Mouse (Mus musculus) CH12.LX (cell line): Measurements from ENCODE around the gene Adra2b. TPM values are rescaled to one million over a fixed set of nuclear protein-coding genes. Genes with fewer than 3 reads are reported as not detected.

Experiments
- DNase-seq: peaks from one replicate; pipeline ENCODE4 v3.0.0-alpha.2; 2013; ENCODE audit errors: extremely low read depth
- H3K27ac ChIP-seq: 2 replicates; pipeline ENCODE4 v1.5.1; 2012; ENCODE audit warnings: low read depth, mild to moderate bottlenecking, control low read depth, moderate library complexity; ENCODE audit not compliant: insufficient read depth
- H3K27me3 ChIP-seq: replicated peaks from 2 replicates; pipeline ENCODE3; 2012; ENCODE audit warnings: inconsistent platforms
- H3K36me3 ChIP-seq, 2 experiments: replicated peaks in 1 of 2; 2 replicates each; pipeline versions ENCODE3 to v1.6.1; 2012; ENCODE audit warnings: inconsistent platforms in 1 of 2, low read length in 1 of 2, mild to moderate bottlenecking in 1 of 2, mixed read lengths in 1 of 2, moderate library complexity in 1 of 2; ENCODE audit not compliant: control insufficient read depth in 1 of 2, insufficient read depth in 1 of 2
- H3K4me1 ChIP-seq, 2 experiments: 2 replicates each; pipeline ENCODE4 v1.6.1; 2012; ENCODE audit warnings: inconsistent platforms in 1 of 2, moderate library complexity in 1 of 2; ENCODE audit not compliant: insufficient read depth in 2 of 2, control insufficient read depth in 1 of 2
- H3K4me2 ChIP-seq: 2 replicates; pipeline ENCODE4 v1.6.1; 2012; ENCODE audit warnings: low read depth, mild to moderate bottlenecking, control low read depth; ENCODE audit not compliant: poor library complexity, insufficient read depth, severe bottlenecking
- H3K4me3 ChIP-seq, 3 experiments: fragments of 150-350 bp in 1 of 3; sonication (generic) in 1 of 3; replicated peaks in 1 of 3; 2 replicates each; pipeline versions ENCODE3 to v1.5.1; 2011 to 2012; ENCODE audit warnings: low read depth in 2 of 3, low read length in 2 of 3, mild to moderate bottlenecking in 2 of 3, moderate library complexity in 2 of 3, control low read depth in 1 of 3, improper control_type of control experiment in 1 of 3, inconsistent platforms in 1 of 3, mixed read lengths in 1 of 3; ENCODE audit not compliant: poor library complexity in 1 of 3
- H3K79me2 ChIP-seq: replicated peaks from 2 replicates; pipeline ENCODE4 v1.6.1; 2012; ENCODE audit warnings: mild to moderate bottlenecking, moderate library complexity; ENCODE audit not compliant: control insufficient read depth, poor library complexity, insufficient read depth, severe bottlenecking; ENCODE audit errors: extremely low read depth
- H3K9ac ChIP-seq: 2 replicates; pipeline ENCODE4 v1.6.1; 2012; ENCODE audit warnings: low read depth, mild to moderate bottlenecking, control low read depth, moderate library complexity; ENCODE audit not compliant: insufficient read depth
- H3K9me3 ChIP-seq: replicated peaks from 2 replicates; pipeline ENCODE3; 2012; ENCODE audit warnings: low read length, inconsistent platforms, mixed read lengths
- BHLHE40 ChIP-seq: IDR thresholded peaks from 2 replicates; pipeline ENCODE4 v1.6.1; 2011; ENCODE audit warnings: mild to moderate bottlenecking, low read depth, low read length, improper control_type of control experiment
- CHD1 ChIP-seq: IDR thresholded peaks from 2 replicates; pipeline ENCODE4 v1.6.1; 2012; ENCODE audit warnings: low read depth, low read length, improper control_type of control experiment, inconsistent platforms
- CHD2 ChIP-seq: IDR thresholded peaks from 2 replicates; pipeline ENCODE4 v1.6.1; 2011; ENCODE audit warnings: low read length, improper control_type of control experiment
- CTCF ChIP-seq, 2 experiments: IDR thresholded peaks in 1 of 2; conservative IDR thresholded peaks in 1 of 2; 2 replicates each; pipeline ENCODE4 v1.5.1; 2011 to 2012; ENCODE audit warnings: low read depth in 2 of 2, low read length in 2 of 2, improper control_type of control experiment in 1 of 2, inconsistent platforms in 1 of 2, mild to moderate bottlenecking in 1 of 2, moderate library complexity in 1 of 2
- E2F4 ChIP-seq: IDR thresholded peaks from 2 replicates; pipeline ENCODE4 v1.6.1; 2011; ENCODE audit warnings: low read depth, low read length, improper control_type of control experiment; ENCODE audit not compliant: insufficient replicate concordance
- EP300 ChIP-seq: IDR thresholded peaks from 2 replicates; pipeline ENCODE4 v1.6.1; 2011; ENCODE audit warnings: low read length, improper control_type of control experiment
- IRF4 ChIP-seq: IDR thresholded peaks from 2 replicates; pipeline ENCODE4 v1.6.1; 2014; ENCODE audit warnings: low read depth, mild to moderate bottlenecking, inconsistent platforms, low read length, improper control_type of control experiment
- JUN ChIP-seq: IDR thresholded peaks from 2 replicates; pipeline ENCODE4 v1.6.1; 2011; ENCODE audit warnings: low read depth, mild to moderate bottlenecking, low read length, improper control_type of control experiment, moderate library complexity; ENCODE audit not compliant: insufficient read depth
- JUND ChIP-seq: conservative IDR thresholded peaks from 2 replicates; pipeline ENCODE4 v1.6.1; 2011; ENCODE audit warnings: low read depth, low read length, improper control_type of control experiment
- MAFK ChIP-seq: IDR thresholded peaks from 2 replicates; pipeline ENCODE4 v1.6.1; 2011; ENCODE audit warnings: low read length, improper control_type of control experiment; ENCODE audit not compliant: insufficient replicate concordance
- MAX ChIP-seq: IDR thresholded peaks from 2 replicates; pipeline ENCODE4 v1.6.1; 2011; ENCODE audit warnings: low read length, improper control_type of control experiment
- MAZ ChIP-seq: IDR thresholded peaks from 2 replicates; pipeline ENCODE4 v1.6.1; 2012; ENCODE audit warnings: low read depth, mild to moderate bottlenecking, inconsistent platforms, low read length, improper control_type of control experiment, moderate library complexity
- MEF2A ChIP-seq: IDR thresholded peaks from 2 replicates; pipeline ENCODE4 v1.6.1; 2014; ENCODE audit warnings: low read depth, mild to moderate bottlenecking, inconsistent platforms, low read length, improper control_type of control experiment, borderline replicate concordance
- MYC ChIP-seq: IDR thresholded peaks from 2 replicates; pipeline ENCODE4 v1.6.1; 2011; ENCODE audit warnings: low read depth, mild to moderate bottlenecking, improper control_type of control experiment, low read length
- NELFE ChIP-seq: IDR thresholded peaks from 2 replicates; pipeline ENCODE4 v1.6.1; 2011; ENCODE audit warnings: low read depth, low read length, improper control_type of control experiment
- NRF1 ChIP-seq: IDR thresholded peaks from 2 replicates; pipeline ENCODE4 v1.6.1; 2014; ENCODE audit warnings: low read depth, mild to moderate bottlenecking, inconsistent platforms, low read length, improper control_type of control experiment, moderate library complexity
- PAX5 ChIP-seq: IDR thresholded peaks from 2 replicates; pipeline ENCODE4 v1.6.1; 2012; ENCODE audit warnings: low read length, inconsistent platforms, mixed read lengths
- POLR2A ChIP-seq: IDR thresholded peaks from 2 replicates; pipeline ENCODE4 v1.6.1; 2011; ENCODE audit warnings: low read depth, mild to moderate bottlenecking, improper control_type of control experiment, low read length
- RAD21 ChIP-seq: IDR thresholded peaks from 2 replicates; pipeline ENCODE4 v1.6.1; 2011; ENCODE audit warnings: low read depth, mild to moderate bottlenecking, low read length, improper control_type of control experiment, moderate library complexity
- RCOR1 ChIP-seq: conservative IDR thresholded peaks from 2 replicates; pipeline ENCODE4 v1.6.1; 2012; ENCODE audit warnings: low read depth, mild to moderate bottlenecking, inconsistent platforms, low read length, improper control_type of control experiment
- TBP ChIP-seq: conservative IDR thresholded peaks from 2 replicates; pipeline ENCODE4 v1.6.1; 2011; ENCODE audit warnings: low read depth, low read length, improper control_type of control experiment
- TCF12 ChIP-seq: IDR thresholded peaks from 2 replicates; pipeline ENCODE4 v1.6.1; 2014; ENCODE audit warnings: low read depth, mild to moderate bottlenecking, inconsistent platforms, low read length, improper control_type of control experiment
- USF1 ChIP-seq: IDR thresholded peaks from 2 replicates; pipeline ENCODE4 v1.6.1; 2014; ENCODE audit warnings: low read depth, mild to moderate bottlenecking, inconsistent platforms, low read length, improper control_type of control experiment
- USF2 ChIP-seq: conservative IDR thresholded peaks from 2 replicates; pipeline ENCODE4 v1.6.1; 2011; ENCODE audit warnings: low read depth, low read length, improper control_type of control experiment
- ZC3H11A ChIP-seq: IDR thresholded peaks from 2 replicates; pipeline ENCODE4 v1.6.1; 2012; ENCODE audit warnings: low read depth, mild to moderate bottlenecking, inconsistent platforms, low read length, improper control_type of control experiment
- dilution Hi-C: fragments of 300-500 bp; cut with MboI; formaldehyde crosslinking; loops from 2 replicates; pipeline ENCODE4 v1.14.3; 2020; ENCODE audit warnings: low sequenced_read_pairs; ENCODE audit not compliant: extremely low pct_unique_long_range_greater_than_20kb, extremely low pct_ligation_motif_present
- in situ Hi-C: fragments of 300-500 bp; cut with MboI; formaldehyde crosslinking; loops from 3 replicates; pipeline ENCODE4 v1.14.3; 2019; ENCODE audit warnings: low sequenced_read_pairs, low pct_ligation_motif_present, low pct_unique_long_range_greater_than_20kb, mixed read lengths
- polyA plus RNA-seq: library from polyadenylated mRNA; unstranded; fragments of >175 nt; gene quantifications from 2 replicates; pipeline ENCODE4 v1.2.1, GENCODE M21; 2012; ENCODE audit warnings: low read depth; ENCODE audit not compliant: insufficient read length
- total RNA-seq, 2 experiments: library from RNA; depleted of rRNA; stranded (reverse); fragments of 300-350 nt in 1 of 2; fragments of >200 nt in 1 of 2; gene quantifications; 2 replicates each; pipeline ENCODE4 v1.2.3; 2012 to 2014

Gene Adra2b
- total and polyA plus RNA-seq, 3 experiments: 0.08 TPM; not detected in 2

DNA sequence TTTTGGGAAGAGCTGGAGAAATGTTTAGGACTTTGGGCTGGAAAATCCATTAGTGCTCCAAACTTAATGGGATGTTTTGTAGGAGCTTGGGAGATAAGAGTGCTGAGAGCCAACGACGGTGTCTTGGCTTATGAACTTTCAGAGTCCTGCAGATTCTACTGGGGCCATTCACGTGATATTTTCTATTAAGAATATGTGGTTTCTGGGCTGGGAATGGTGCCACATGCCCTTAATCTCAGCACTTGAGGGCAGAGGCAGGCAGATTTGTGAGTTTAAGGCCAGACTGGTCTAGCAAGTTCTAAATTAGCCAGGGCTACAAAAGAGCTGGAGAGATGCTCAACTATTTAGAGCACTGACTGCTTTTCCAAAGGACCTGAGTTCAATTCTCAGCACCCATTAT is 27.3 kb downstream of the Adra2b start:
- H3K36me3 ChIP-seq: no peaks in the 10 kb centered on the region
- no peak for DNase-seq
- in situ Hi-C loops: no loop called here
- no peak overlapping the region for H3K27ac ChIP-seq
- H3K27me3 ChIP-seq: peaks cover 10% of the 10 kb centered on the region
- no peaks in the 10 kb centered on the region for H3K4me1 ChIP-seq
- TF ChIP-seq POLR2A: no peak
- no peak for TF ChIP-seq NELFE
- TF ChIP-seq BHLHE40: no peak
- TF ChIP-seq MYC: no peak
- H3K4me2 ChIP-seq: no peak overlapping the region
- no peaks in the 10 kb centered on the region for H3K79me2 ChIP-seq
- H3K9ac ChIP-seq: no peak overlapping the region
- H3K4me3 ChIP-seq: no peak overlapping the region
- dilution Hi-C loops: no loop called here
- H3K9me3 ChIP-seq: no peaks in the 10 kb centered on the region

DNA sequence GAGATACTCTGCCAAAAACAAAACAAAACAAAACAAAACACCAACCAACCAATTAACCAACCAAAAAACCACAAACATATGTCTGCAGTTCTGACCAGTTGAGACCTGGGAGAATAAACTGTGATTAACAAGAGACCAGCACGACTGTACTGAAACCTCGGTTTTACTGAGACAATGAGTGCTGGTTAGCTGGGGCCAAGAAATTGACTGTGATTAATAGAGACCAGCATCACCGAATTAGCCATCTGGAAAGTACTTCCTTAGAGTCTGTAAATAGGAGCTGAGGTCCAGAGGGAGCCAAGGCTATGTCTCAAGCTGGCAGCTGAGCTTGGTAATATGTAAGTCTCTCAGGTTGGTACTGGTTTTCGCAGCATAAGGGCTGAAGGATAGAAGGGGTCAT is 27.8 kb downstream of the Adra2b start:
- Histone ChIP-seq H3K9me3 (no peaks in the 10 kb centered on the region), H3K27me3 (peaks cover 8% of the 10 kb centered on the region), H3K9ac (no peak overlapping the region), H3K79me2 (no peaks in the 10 kb centered on the region), H3K4me1 (no peaks in the 10 kb centered on the region), H3K4me3 (no peak overlapping the region), H3K36me3 (no peaks in the 10 kb centered on the region), H3K27ac (no peak overlapping the region), H3K4me2 (no peak overlapping the region)
- dilution Hi-C loops (no loop called here), in situ Hi-C loops (no loop called here)
- TF ChIP-seq MAFK: no peak
- TF ChIP-seq IRF4: no peak
- TF ChIP-seq NRF1: no peak
- no peak for TF ChIP-seq USF1
- no peak for TF ChIP-seq NELFE
- no peak for TF ChIP-seq CTCF (conservative IDR thresholded peaks at IDR 0.05 in 1 of 2, IDR thresholded peaks at IDR 0.05 in 1 of 2; ENCODE audit: low read depth in 2 of 2, low read length in 2 of 2)
- TF ChIP-seq TCF12: no peak
- no peak for TF ChIP-seq CHD2
- no peak for TF ChIP-seq MAX
- no peak for TF ChIP-seq BHLHE40
- TF ChIP-seq MAZ: no peak
- no peak for TF ChIP-seq USF2
- no peak for DNase-seq

DNA sequence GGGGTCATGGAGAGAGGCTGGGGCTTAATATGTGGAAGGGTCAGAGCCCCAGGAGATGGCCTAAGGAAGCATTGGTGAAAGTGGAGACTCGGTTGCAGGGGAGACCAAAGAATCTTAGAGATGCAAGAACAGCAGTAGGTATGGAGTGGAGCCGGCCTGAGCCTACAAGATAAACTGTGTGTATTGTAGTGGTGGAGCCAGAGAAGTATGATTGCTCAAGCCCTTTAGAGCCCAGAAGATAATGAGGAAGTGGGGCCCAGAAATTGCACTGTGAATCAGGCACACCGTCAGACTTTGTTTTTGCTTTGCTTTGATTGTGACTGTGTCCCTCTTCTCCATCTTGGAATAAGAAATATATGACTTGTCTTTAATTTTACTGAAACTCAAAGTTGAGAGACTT is 28.3 kb downstream of the Adra2b start:
- Histone ChIP-seq H3K27me3 (peaks cover 6% of the 10 kb centered on the region), H3K4me1 (no peaks in the 10 kb centered on the region), H3K4me2 (no peak overlapping the region), H3K9ac (no peak overlapping the region), H3K4me3 (no peak overlapping the region), H3K36me3 (no peaks in the 10 kb centered on the region), H3K9me3 (no peaks in the 10 kb centered on the region)
- dilution Hi-C loops (no loop called here), in situ Hi-C loops (no loop called here)
- TF ChIP-seq E2F4 (no peak), USF2 (no peak), RCOR1 (no peak), MEF2A (no peak), NRF1 (no peak), TBP (no peak), CHD1 (no peak), EP300 (no peak), JUN (no peak), PAX5 (no peak), JUND (no peak), RAD21 (no peak), MYC (no peak), ZC3H11A (no peak), BHLHE40 (no peak)
- TF ChIP-seq, all 38 proteins: peak for 0
- Histone ChIP-seq H3K27ac (no peak overlapping the region), H3K79me2 (no peaks in the 10 kb centered on the region)
- no peak for DNase-seq
